Mouse (Mus musculus) E14TG2a.4 (cell line): ENCODE data around the gene H2-Eb1.

Experiments
- CTCF ChIP-seq: conservative IDR thresholded peaks from 2 replicates; pipeline ENCODE4 v1.5.1; 2014; ENCODE audit warnings: low read length
- NANOG ChIP-seq: IDR thresholded peaks from 2 replicates; pipeline ENCODE4 v1.6.1; 2014; ENCODE audit warnings: borderline replicate concordance, low read length, mixed read lengths

DNA sequence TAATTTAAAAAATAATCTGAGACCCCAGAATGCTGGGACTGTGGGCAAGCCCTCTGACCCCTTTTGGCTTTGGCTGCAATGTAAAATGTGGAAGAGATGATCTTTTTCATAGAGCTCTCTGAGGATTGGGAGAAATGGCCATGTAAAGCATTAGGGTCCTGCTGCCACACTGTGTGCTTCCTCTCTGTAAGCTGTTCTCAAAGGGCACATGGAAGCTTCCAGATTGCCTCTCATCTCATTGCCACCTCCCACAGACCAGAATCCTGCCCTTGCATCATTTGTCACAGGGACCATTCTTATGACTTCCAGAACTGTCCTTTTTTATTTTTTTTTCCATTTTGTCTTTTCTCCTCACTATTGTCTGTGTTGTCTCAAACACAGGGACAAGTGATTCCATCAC, 1.5 kb downstream of the H2-Eb1 start:
- TF ChIP-seq CTCF, result no peak
- no peak for TF ChIP-seq NANOG
